Mouse (Mus musculus): ENCODE measurements at regions not wholly inside any gene's neighbourhood (a gene's known extent, or its start where the extent isn't known, plus 50 kb on each side); places are given as distances from the start of the nearest gene placed in this dataset.
A peak's percentile ranks its signal among the peaks of the same experiment; 100 is the strongest.

GRCm38 (mm10) chr15:97460360-97460719 lies 213.3 kb upstream of the Amigo2 start:
- TF ChIP-seq ZKSCAN1 (IDR thresholded peaks at IDR 0.05; ENCODE audit: borderline replicate concordance, low read depth, low read length), result no peak
- no peak for TF ChIP-seq POLR2A (IDR thresholded peaks at IDR 0.05; ENCODE audit: low read depth, low read length)
- TF ChIP-seq HCFC1 (IDR thresholded peaks at IDR 0.05; ENCODE audit: low read depth, low read length), result peak; percentile 9; the same call in 1 of the 2 replicates
- no peak for TF ChIP-seq CTCF (conservative IDR thresholded peaks at IDR 0.05 in 1 of 2, IDR thresholded peaks at IDR 0.05 in 1 of 2; ENCODE audit: low read depth in 2 of 2, low read length in 2 of 2)
- TF ChIP-seq BHLHE40 (IDR thresholded peaks at IDR 0.05; ENCODE audit: low read depth, low read length), result no peak
- TF ChIP-seq CHD1 (IDR thresholded peaks at IDR 0.05; ENCODE audit: low read depth, low read length), result peak; percentile 17; the same call in 1 of the 2 replicates
- no peak for TF ChIP-seq RAD21 (IDR thresholded peaks at IDR 0.05; ENCODE audit: low read depth, low read length)
- no peak for TF ChIP-seq JUN (IDR thresholded peaks at IDR 0.05; ENCODE audit: insufficient read depth, low read depth, low read length)
- no peak; the same call in 1 of the 2 replicates for TF ChIP-seq EP300 (IDR thresholded peaks at IDR 0.05; ENCODE audit: low read length)
- no peak for TF ChIP-seq NELFE (IDR thresholded peaks at IDR 0.05; ENCODE audit: low read depth, low read length)
- TF ChIP-seq ZMIZ1 (IDR thresholded peaks at IDR 0.05; ENCODE audit: low read depth, low read length), result no peak
- no peak for TF ChIP-seq E2F4 (IDR thresholded peaks at IDR 0.05; ENCODE audit: insufficient replicate concordance, low read depth, low read length)
- TF ChIP-seq CHD2 (IDR thresholded peaks at IDR 0.05; ENCODE audit: low read length), result no peak; the same call in 1 of the 2 replicates
